Mouse (Mus musculus) neural tube, embryonic 15.5 days (tissue): Measurements from ENCODE around the gene Pakap. TPM values are rescaled to one million over a fixed set of nuclear protein-coding genes. Genes with fewer than 3 reads are reported as not detected.

Source experiments
- ATAC-seq: fragments of 200-750 bp; cut with Nextera tagmentation; 2 replicates; pipeline ENCODE4 v1.8.0; 2017; ENCODE audit warnings: mild to moderate bottlenecking, moderate TSS enrichment, moderate library complexity; ENCODE audit not compliant: low FRiP score
- H3K27ac ChIP-seq: fragments of 300-500 bp; sonication (generic); replicated peaks from 2 replicates; pipeline ENCODE4 v1.5.1; 2015; ENCODE audit warnings: mild to moderate bottlenecking, inconsistent platforms
- H3K27me3 ChIP-seq: fragments of 300-500 bp; sonication (generic); replicated peaks from 2 replicates; pipeline ENCODE4 v1.6.1; 2015; ENCODE audit warnings: inconsistent platforms
- H3K36me3 ChIP-seq: fragments of 300-500 bp; sonication (generic); 2 replicates; pipeline ENCODE4 v1.6.1; 2015; ENCODE audit warnings: inconsistent platforms
- H3K4me1 ChIP-seq: fragments of 300-500 bp; sonication (generic); 2 replicates; pipeline ENCODE4 v1.6.1; 2015; ENCODE audit warnings: inconsistent platforms
- H3K4me2 ChIP-seq: fragments of 300-500 bp; sonication (generic); 2 replicates; pipeline ENCODE4 v1.6.1; 2015; ENCODE audit warnings: inconsistent platforms, mild to moderate bottlenecking, moderate library complexity
- H3K4me3 ChIP-seq: fragments of 300-500 bp; sonication (generic); replicated peaks from 2 replicates; pipeline ENCODE4 v1.5.1; 2015; ENCODE audit warnings: mild to moderate bottlenecking, inconsistent platforms
- H3K9ac ChIP-seq: fragments of 300-500 bp; sonication (generic); replicated peaks from 2 replicates; pipeline ENCODE4 v1.6.1; 2015; ENCODE audit warnings: mild to moderate bottlenecking, inconsistent platforms
- H3K9me3 ChIP-seq: fragments of 300-500 bp; sonication (generic); replicated peaks from 2 replicates; pipeline ENCODE4 v1.6.1; 2016; ENCODE audit warnings: inconsistent platforms
- WGBS: fragments of 180-500 bp; shearing (Covaris S2); methylation state at CpG from one replicate; pipeline ENCODE4 v1.1.7; 2015; ENCODE audit warnings: mixed read lengths; 5-methylcytosine and 5-hydroxymethylcytosine counted together
- polyA plus RNA-seq: library from polyadenylated mRNA; unstranded; fragments of >200 nt; fragmentation: Nextera tagmentation; extraction: Ambion mirVana; gene quantifications from 2 replicates; pipeline ENCODE4 v1.2.1, GENCODE M21; 2015

Gene Pakap
- polyA plus RNA-seq, 1 experiment from 2014 or later = 10.4 TPM

GRCm38 (mm10) chr4:57652185-57652904 lies 84.4 kb downstream of the Pakap start:
- Histone ChIP-seq H3K27ac (no peak overlapping the region), H3K9me3 (no peaks in the 10 kb centered on the region), H3K36me3 (peaks cover 11% of the 10 kb centered on the region; the same call in 1 of the 2 replicates), H3K27me3 (no peaks in the 10 kb centered on the region), H3K4me3 (no peak overlapping the region), H3K4me2 (no peak overlapping the region), H3K9ac (no peak overlapping the region), H3K4me1 (no peaks in the 10 kb centered on the region)
- ATAC-seq = no peak
- WGBS = 86% methylated on average over 5 of the region's 5 CpGs

GRCm38 (mm10) chr4:57655966-57656365 lies 88.0 kb downstream of the Pakap start:
- no peak for ATAC-seq
- Histone ChIP-seq H3K4me2 (no peak overlapping the region), H3K27me3 (no peaks in the 10 kb centered on the region), H3K27ac (no peak overlapping the region), H3K4me3 (no peak overlapping the region), H3K36me3 (peaks cover 3% of the 10 kb centered on the region; the same call in 1 of the 2 replicates), H3K9me3 (no peaks in the 10 kb centered on the region), H3K4me1 (peaks cover 13% of the 10 kb centered on the region), H3K9ac (no peak overlapping the region)
- 82% methylated on average over 1 of the region's 1 CpGs for WGBS

- Histone ChIP-seq H3K4me1 (peaks cover 14% of the 10 kb centered on the region), H3K9me3 (no peaks in the 10 kb centered on the region), H3K4me3 (no peak overlapping the region), H3K27me3 (no peaks in the 10 kb centered on the region), H3K9ac (no peak overlapping the region), H3K36me3 (peaks cover 3% of the 10 kb centered on the region; the same call in 1 of the 2 replicates), H3K4me2 (no peak overlapping the region), H3K27ac (no peak overlapping the region)
- ATAC-seq = no peak
- 95% methylated on average over 12 of the region's 12 CpGs for WGBS
Observed at GRCm38 (mm10) chr4:57656388-57656787, 88.4 kb downstream of the Pakap start.

- Histone ChIP-seq H3K9me3 (no peaks in the 10 kb centered on the region), H3K9ac (no peak overlapping the region), H3K27me3 (no peaks in the 10 kb centered on the region), H3K36me3 (peaks cover 3% of the 10 kb centered on the region; the same call in 1 of the 2 replicates), H3K4me1 (peaks cover 14% of the 10 kb centered on the region), H3K27ac (no peak overlapping the region), H3K4me2 (no peak overlapping the region), H3K4me3 (no peak overlapping the region)
- 87% methylated on average over 3 of the region's 3 CpGs for WGBS
- ATAC-seq = no peak
Observed at GRCm38 (mm10) chr4:57656861-57657260, 88.9 kb downstream of the Pakap start.

GRCm38 (mm10) chr4:57660470-57660869 lies 92.5 kb downstream of the Pakap start:
- Histone ChIP-seq H3K4me3 (no peak overlapping the region), H3K27ac (peak overlapping the region; percentile 68), H3K36me3 (peaks cover 3% of the 10 kb centered on the region; the same call in 1 of the 2 replicates), H3K4me1 (peaks cover 14% of the 10 kb centered on the region), H3K9ac (no peak overlapping the region), H3K4me2 (peak overlapping the region; percentile 33), H3K9me3 (no peaks in the 10 kb centered on the region), H3K27me3 (no peaks in the 10 kb centered on the region)
- ATAC-seq = peak; percentile 82
- 8% methylated on average over 4 of the region's 4 CpGs for WGBS

- Histone ChIP-seq H3K36me3 (no peaks in the 10 kb centered on the region), H3K27me3 (no peaks in the 10 kb centered on the region), H3K27ac (no peak overlapping the region), H3K9me3 (no peaks in the 10 kb centered on the region), H3K4me2 (no peak overlapping the region), H3K4me3 (no peak overlapping the region), H3K9ac (no peak overlapping the region), H3K4me1 (no peaks in the 10 kb centered on the region; the same call in 1 of the 2 replicates)
- WGBS = 69% methylated on average over 3 of the region's 3 CpGs
- ATAC-seq = no peak
Observed at GRCm38 (mm10) chr4:57666101-57666500, 98.1 kb downstream of the Pakap start.

GRCm38 (mm10) chr4:57670813-57671469 lies 103.0 kb downstream of the Pakap start:
- Histone ChIP-seq H3K4me2 (no peak overlapping the region), H3K9me3 (no peaks in the 10 kb centered on the region), H3K36me3 (no peaks in the 10 kb centered on the region), H3K27ac (no peak overlapping the region), H3K4me3 (no peak overlapping the region), H3K27me3 (no peaks in the 10 kb centered on the region), H3K4me1 (peaks cover 18% of the 10 kb centered on the region), H3K9ac (no peak overlapping the region)
- 77% methylated on average over 7 of the region's 7 CpGs for WGBS
- no peak for ATAC-seq

- H3K4me1 ChIP-seq = peaks cover 18% of the 10 kb centered on the region
- no peak overlapping the region for H3K27ac ChIP-seq
- no peaks in the 10 kb centered on the region for H3K27me3 ChIP-seq
- no peak overlapping the region for H3K4me2 ChIP-seq
- no peak overlapping the region for H3K4me3 ChIP-seq
- no peak overlapping the region for H3K9ac ChIP-seq
- WGBS = 81% methylated on average over 4 of the region's 4 CpGs
- H3K36me3 ChIP-seq = no peaks in the 10 kb centered on the region
- no peaks in the 10 kb centered on the region for H3K9me3 ChIP-seq
- no peak for ATAC-seq
Observed at GRCm38 (mm10) chr4:57672541-57672940, 104.6 kb downstream of the Pakap start.

- Histone ChIP-seq H3K9me3 (no peaks in the 10 kb centered on the region), H3K27me3 (no peaks in the 10 kb centered on the region), H3K4me2 (peak overlapping the region; percentile 48), H3K9ac (no peak overlapping the region), H3K27ac (no peak overlapping the region), H3K36me3 (no peaks in the 10 kb centered on the region), H3K4me3 (peak overlapping the region; percentile 21), H3K4me1 (peaks cover 18% of the 10 kb centered on the region)
- 16% methylated on average over 12 of the region's 12 CpGs for WGBS
- ATAC-seq = peak; percentile 62; the same call in 1 of the 2 replicates
Observed at GRCm38 (mm10) chr4:57672996-57673906, 105.3 kb downstream of the Pakap start.

GRCm38 (mm10) chr4:57674351-57674750 lies 106.4 kb downstream of the Pakap start:
- no peak overlapping the region for H3K4me3 ChIP-seq
- ATAC-seq = no peak
- H3K4me1 ChIP-seq = peaks cover 18% of the 10 kb centered on the region
- H3K9ac ChIP-seq = no peak overlapping the region
- 0 out of 2 replicates have a peak overlapping the region, but pooled peaks have one; percentile 43 for H3K27ac ChIP-seq
- 80% methylated on average over 7 of the region's 7 CpGs for WGBS
- H3K4me2 ChIP-seq = no peak overlapping the region
- H3K27me3 ChIP-seq = no peaks in the 10 kb centered on the region
- no peaks in the 10 kb centered on the region for H3K9me3 ChIP-seq
- no peaks in the 10 kb centered on the region for H3K36me3 ChIP-seq

GRCm38 (mm10) chr4:57675387-57675786 lies 107.4 kb downstream of the Pakap start:
- ATAC-seq = peak; percentile 39; the same call in 1 of the 2 replicates
- H3K27ac ChIP-seq = peak overlapping the region; percentile 51; the same call in 1 of the 2 replicates
- peak overlapping the region; percentile 20; the same call in 1 of the 2 replicates for H3K4me3 ChIP-seq
- H3K27me3 ChIP-seq = no peaks in the 10 kb centered on the region
- no peaks in the 10 kb centered on the region for H3K9me3 ChIP-seq
- H3K9ac ChIP-seq = no peak overlapping the region
- peaks cover 18% of the 10 kb centered on the region for H3K4me1 ChIP-seq
- no peaks in the 10 kb centered on the region for H3K36me3 ChIP-seq
- peak overlapping the region; percentile 55 for H3K4me2 ChIP-seq
- WGBS = 3% methylated on average over 13 of the region's 13 CpGs
